Mouse (Mus musculus) limb, embryonic 15.5 days (tissue): ENCODE measurements around the gene Acoxl. TPM values are rescaled to one million over a fixed set of nuclear protein-coding genes. Genes with fewer than 3 reads are reported as not detected.
A peak's percentile ranks its signal among the peaks of the same experiment; 100 is the strongest.

ENCODE experiments used
- ATAC-seq: fragments of 200-750 bp; cut with Nextera tagmentation; 2 replicates; pipeline ENCODE4 v1.8.0; 2017; ENCODE audit warnings: low read depth, moderate TSS enrichment; ENCODE audit not compliant: insufficient number of reproducible peaks, low FRiP score, low TSS enrichment
- H3K27ac ChIP-seq: fragments of 300-500 bp; sonication (generic); 2 replicates; pipeline ENCODE4 v1.5.1; 2015; ENCODE audit warnings: moderate library complexity, mild to moderate bottlenecking, inconsistent platforms
- H3K27me3 ChIP-seq: fragments of 300-500 bp; sonication (generic); 2 replicates; pipeline ENCODE4 v1.6.1; 2015; ENCODE audit warnings: inconsistent platforms
- H3K36me3 ChIP-seq: fragments of 300-500 bp; sonication (generic); 2 replicates; pipeline ENCODE4 v1.6.1; 2015; ENCODE audit warnings: inconsistent platforms
- H3K4me1 ChIP-seq: fragments of 300-500 bp; sonication (generic); 2 replicates; pipeline ENCODE4 v1.6.1; 2015; ENCODE audit warnings: inconsistent platforms
- H3K4me2 ChIP-seq: fragments of 300-500 bp; sonication (generic); 2 replicates; pipeline ENCODE4 v1.6.1; 2015; ENCODE audit warnings: mild to moderate bottlenecking, inconsistent platforms
- H3K4me3 ChIP-seq: fragments of 300-500 bp; sonication (generic); 2 replicates; pipeline ENCODE4 v1.5.1; 2015; ENCODE audit warnings: mild to moderate bottlenecking, inconsistent platforms
- H3K9ac ChIP-seq: fragments of 300-500 bp; sonication (generic); 2 replicates; pipeline ENCODE4 v1.6.1; 2015; ENCODE audit warnings: inconsistent platforms
- H3K9me3 ChIP-seq: fragments of 300-500 bp; sonication (generic); 2 replicates; pipeline ENCODE4 v1.6.1; 2016; ENCODE audit warnings: inconsistent platforms
- WGBS: fragments of 180-500 bp; shearing (Covaris S2); methylation state at CpG from one replicate; pipeline ENCODE4 v1.1.7; 2015; 5-methylcytosine and 5-hydroxymethylcytosine counted together
- polyA plus RNA-seq: library from polyadenylated mRNA; unstranded; fragments of >200 nt; fragmentation: Nextera tagmentation; extraction: Ambion mirVana; gene quantifications from 2 replicates; pipeline ENCODE4 v1.2.1, GENCODE M21; 2015

Gene Acoxl
- polyA plus RNA-seq, 1 experiment from 2014 or later, result 0.09 TPM

GRCm38 (mm10) chr2:128020039-128020907 lies 181.6 kb downstream of the Acoxl start:
- Histone ChIP-seq H3K4me1 (peaks cover 1% of the 10 kb centered on the region; the same call in 1 of the 2 replicates), H3K27ac (no peak overlapping the region), H3K27me3 (no peaks in the 10 kb centered on the region), H3K4me2 (no peak overlapping the region), H3K36me3 (no peaks in the 10 kb centered on the region), H3K9ac (no peak overlapping the region), H3K9me3 (no peaks in the 10 kb centered on the region), H3K4me3 (no peak overlapping the region)
- no peak for ATAC-seq
- 44% methylated on average over 7 of the region's 7 CpGs for WGBS

GRCm38 (mm10) chr2:128020908-128021193 lies 182.2 kb downstream of the Acoxl start:
- ATAC-seq, result no peak
- Histone ChIP-seq H3K27ac (no peak overlapping the region), H3K4me3 (no peak overlapping the region), H3K9me3 (no peaks in the 10 kb centered on the region), H3K36me3 (no peaks in the 10 kb centered on the region), H3K27me3 (no peaks in the 10 kb centered on the region), H3K4me2 (no peak overlapping the region), H3K9ac (no peak overlapping the region), H3K4me1 (peaks cover 3% of the 10 kb centered on the region; the same call in 1 of the 2 replicates)

- peaks cover 3% of the 10 kb centered on the region; the same call in 1 of the 2 replicates for H3K4me1 ChIP-seq
These were observed 185.2 kb downstream of the Acoxl start for GRCm38 (mm10) chr2:128023855-128024254.

GRCm38 (mm10) chr2:128027696-128028095 lies 189.0 kb downstream of the Acoxl start:
- no peak overlapping the region for H3K9ac ChIP-seq
- H3K9me3 ChIP-seq, result no peaks in the 10 kb centered on the region
- no peak for ATAC-seq
- no peak overlapping the region for H3K4me2 ChIP-seq
- no peak overlapping the region for H3K4me3 ChIP-seq
- H3K4me1 ChIP-seq, result peaks cover 3% of the 10 kb centered on the region; the same call in 1 of the 2 replicates
- no peak overlapping the region for H3K27ac ChIP-seq
- H3K36me3 ChIP-seq, result no peaks in the 10 kb centered on the region
- H3K27me3 ChIP-seq, result no peaks in the 10 kb centered on the region
- WGBS, result 64% methylated on average over 12 of the region's 12 CpGs

More at GRCm38 (mm10) chr2:128023855-128024254, 185.2 kb downstream of the Acoxl start:
- Histone ChIP-seq H3K27ac (no peak overlapping the region), H3K9me3 (no peaks in the 10 kb centered on the region), H3K36me3 (no peaks in the 10 kb centered on the region), H3K27me3 (no peaks in the 10 kb centered on the region), H3K9ac (no peak overlapping the region), H3K4me3 (no peak overlapping the region), H3K4me2 (no peak overlapping the region)
- WGBS, result 83% methylated on average over 2 of the region's 2 CpGs
- ATAC-seq, result no peak

GRCm38 (mm10) chr2:128029968-128030367 lies 191.3 kb downstream of the Acoxl start:
- Histone ChIP-seq H3K9ac (no peak overlapping the region), H3K9me3 (no peaks in the 10 kb centered on the region), H3K27me3 (no peaks in the 10 kb centered on the region), H3K4me2 (no peak overlapping the region), H3K36me3 (no peaks in the 10 kb centered on the region), H3K4me1 (peaks cover 3% of the 10 kb centered on the region; the same call in 1 of the 2 replicates), H3K4me3 (no peak overlapping the region), H3K27ac (no peak overlapping the region)
- ATAC-seq, result no peak
- 69% methylated on average over 2 of the region's 2 CpGs for WGBS

GRCm38 (mm10) chr2:128032111-128032510 lies 193.4 kb downstream of the Acoxl start:
- no peak overlapping the region for H3K4me3 ChIP-seq
- H3K9ac ChIP-seq, result no peak overlapping the region
- H3K4me1 ChIP-seq, result no peaks in the 10 kb centered on the region
- ATAC-seq, result no peak
- H3K4me2 ChIP-seq, result no peak overlapping the region
- no peaks in the 10 kb centered on the region for H3K36me3 ChIP-seq
- no peak overlapping the region for H3K27ac ChIP-seq
- H3K27me3 ChIP-seq, result no peaks in the 10 kb centered on the region
- no peaks in the 10 kb centered on the region for H3K9me3 ChIP-seq
- 13% methylated on average over 4 of the region's 4 CpGs for WGBS

- WGBS, result 62% methylated on average over 3 of the region's 3 CpGs
- no peaks in the 10 kb centered on the region for H3K27me3 ChIP-seq
- no peak overlapping the region for H3K4me2 ChIP-seq
- no peak overlapping the region for H3K4me3 ChIP-seq
- ATAC-seq, result no peak
- no peak overlapping the region for H3K9ac ChIP-seq
- no peaks in the 10 kb centered on the region for H3K4me1 ChIP-seq
- H3K27ac ChIP-seq, result no peak overlapping the region
- H3K9me3 ChIP-seq, result no peaks in the 10 kb centered on the region
- no peaks in the 10 kb centered on the region for H3K36me3 ChIP-seq
These were observed 194.8 kb downstream of the Acoxl start for GRCm38 (mm10) chr2:128033503-128033902.

GRCm38 (mm10) chr2:128034066-128034665 lies 195.5 kb downstream of the Acoxl start:
- no peak overlapping the region for H3K4me2 ChIP-seq
- H3K27ac ChIP-seq, result no peak overlapping the region
- H3K27me3 ChIP-seq, result no peaks in the 10 kb centered on the region
- ATAC-seq, result no peak
- WGBS, result 86% methylated on average over 9 of the region's 9 CpGs
- H3K4me1 ChIP-seq, result no peaks in the 10 kb centered on the region
- no peaks in the 10 kb centered on the region for H3K36me3 ChIP-seq
- H3K9ac ChIP-seq, result no peak overlapping the region
- no peak overlapping the region for H3K4me3 ChIP-seq
- H3K9me3 ChIP-seq, result no peaks in the 10 kb centered on the region

- no peak for ATAC-seq
- Histone ChIP-seq H3K4me1 (peaks cover 6% of the 10 kb centered on the region), H3K27me3 (no peaks in the 10 kb centered on the region), H3K9ac (no peak overlapping the region), H3K27ac (no peak overlapping the region), H3K4me2 (no peak overlapping the region), H3K36me3 (no peaks in the 10 kb centered on the region), H3K9me3 (no peaks in the 10 kb centered on the region), H3K4me3 (no peak overlapping the region)
- WGBS, result 74% methylated on average over 5 of the region's 5 CpGs
These were observed 199.7 kb downstream of the Acoxl start for GRCm38 (mm10) chr2:128038259-128038890.

GRCm38 (mm10) chr2:128041066-128041750 lies 202.5 kb downstream of the Acoxl start:
- no peak for ATAC-seq
- H3K27ac ChIP-seq, result peak overlapping the region; percentile 47; the same call in 1 of the 2 replicates
- WGBS, result 44% methylated on average over 12 of the region's 12 CpGs

GRCm38 (mm10) chr2:128046454-128046853 lies 207.8 kb downstream of the Acoxl start:
- Histone ChIP-seq H3K4me3 (no peak overlapping the region), H3K4me2 (no peak overlapping the region), H3K9ac (no peak overlapping the region), H3K27me3 (no peaks in the 10 kb centered on the region), H3K4me1 (peaks cover under 1% of the 10 kb centered on the region; the same call in 1 of the 2 replicates), H3K9me3 (no peaks in the 10 kb centered on the region), H3K27ac (no peak overlapping the region), H3K36me3 (no peaks in the 10 kb centered on the region)
- ATAC-seq, result no peak
- 62% methylated on average over 4 of the region's 4 CpGs for WGBS

More at GRCm38 (mm10) chr2:128041066-128041750, 202.5 kb downstream of the Acoxl start:
- peaks cover 6% of the 10 kb centered on the region for H3K4me1 ChIP-seq
- no peaks in the 10 kb centered on the region for H3K9me3 ChIP-seq
- H3K27me3 ChIP-seq, result no peaks in the 10 kb centered on the region
- no peak overlapping the region for H3K9ac ChIP-seq
- no peak overlapping the region for H3K4me3 ChIP-seq
- no peak overlapping the region for H3K4me2 ChIP-seq
- H3K36me3 ChIP-seq, result no peaks in the 10 kb centered on the region
